Mouse (Mus musculus): ENCODE data around the gene Lcp2. TPM values are rescaled to one million over a fixed set of nuclear protein-coding genes. Genes with fewer than 3 reads are reported as not detected.

Gene Lcp2
- polyA plus RNA-seq, 1 experiment from 2014 or later: 4.7 TPM

- Histone ChIP-seq H3K4me1 (ENCODE audit: control insufficient read depth, insufficient read depth, low read length) (no peaks in the 10 kb centered on the region), H3K9me3 (replicated peaks; ENCODE audit: control insufficient read depth, low read length) (no peaks in the 10 kb centered on the region), H3K36me3 (ENCODE audit: control insufficient read depth, insufficient read depth, low read length) (no peaks in the 10 kb centered on the region), H3K27ac (ENCODE audit: low read length) (no peak overlapping the region), H3K27me3 (ENCODE audit: control insufficient read depth, insufficient read depth, low read length) (no peaks in the 10 kb centered on the region), H3K4me2 (ENCODE audit: low read depth, low read length) (no peak overlapping the region), H3K9ac (ENCODE audit: low read length) (no peak overlapping the region), H3K4me3 (replicated peaks; ENCODE audit: low read length) (no peak overlapping the region)
- no peak for ATAC-seq (ENCODE audit: insufficient read depth, low FRiP score)
- 72% methylated on average over 7 of the region's 7 CpGs for WGBS
Observed at GRCm38 (mm10) chr11:34054031-34054727, 7.5 kb downstream of the Lcp2 start.

GRCm38 (mm10) chr11:34056715-34057114 is 10.0 kb downstream of the Lcp2 start:
- Histone ChIP-seq H3K36me3 (ENCODE audit: control insufficient read depth, insufficient read depth, low read length) (no peaks in the 10 kb centered on the region), H3K9ac (ENCODE audit: low read length) (no peak overlapping the region), H3K9me3 (replicated peaks; ENCODE audit: control insufficient read depth, low read length) (no peaks in the 10 kb centered on the region), H3K4me3 (replicated peaks; ENCODE audit: low read length) (no peak overlapping the region), H3K27me3 (ENCODE audit: control insufficient read depth, insufficient read depth, low read length) (no peaks in the 10 kb centered on the region), H3K4me2 (ENCODE audit: low read depth, low read length) (no peak overlapping the region), H3K27ac (ENCODE audit: low read length) (no peak overlapping the region), H3K4me1 (ENCODE audit: control insufficient read depth, insufficient read depth, low read length) (no peaks in the 10 kb centered on the region)
- 68% methylated on average over 1 of the region's 1 CpGs for WGBS
- no peak for ATAC-seq (ENCODE audit: insufficient read depth, low FRiP score)

GRCm38 (mm10) chr11:34058332-34058731 is 11.6 kb downstream of the Lcp2 start:
- H3K27ac ChIP-seq (ENCODE audit: low read length): no peak overlapping the region
- no peak overlapping the region for H3K9ac ChIP-seq (ENCODE audit: low read length)
- H3K4me1 ChIP-seq (ENCODE audit: control insufficient read depth, insufficient read depth, low read length): no peaks in the 10 kb centered on the region
- no peak overlapping the region for H3K4me2 ChIP-seq (ENCODE audit: low read depth, low read length)
- no peaks in the 10 kb centered on the region for H3K9me3 ChIP-seq (replicated peaks; ENCODE audit: control insufficient read depth, low read length)
- ATAC-seq (ENCODE audit: insufficient read depth, low FRiP score): no peak
- no peaks in the 10 kb centered on the region for H3K27me3 ChIP-seq (ENCODE audit: control insufficient read depth, insufficient read depth, low read length)
- H3K4me3 ChIP-seq (replicated peaks; ENCODE audit: low read length): no peak overlapping the region
- no peaks in the 10 kb centered on the region for H3K36me3 ChIP-seq (ENCODE audit: control insufficient read depth, insufficient read depth, low read length)

- Histone ChIP-seq H3K4me2 (ENCODE audit: low read depth, low read length) (no peak overlapping the region), H3K36me3 (ENCODE audit: control insufficient read depth, insufficient read depth, low read length) (no peaks in the 10 kb centered on the region), H3K9me3 (replicated peaks; ENCODE audit: control insufficient read depth, low read length) (no peaks in the 10 kb centered on the region), H3K9ac (ENCODE audit: low read length) (no peak overlapping the region), H3K4me1 (ENCODE audit: control insufficient read depth, insufficient read depth, low read length) (no peaks in the 10 kb centered on the region), H3K27me3 (ENCODE audit: control insufficient read depth, insufficient read depth, low read length) (no peaks in the 10 kb centered on the region), H3K27ac (ENCODE audit: low read length) (no peak overlapping the region), H3K4me3 (replicated peaks; ENCODE audit: low read length) (no peak overlapping the region)
- 85% methylated on average over 6 of the region's 6 CpGs for WGBS
- no peak for ATAC-seq (ENCODE audit: insufficient read depth, low FRiP score)
Observed at GRCm38 (mm10) chr11:34058960-34059359, 12.2 kb downstream of the Lcp2 start.

GRCm38 (mm10) chr11:34061740-34062139 is 15.0 kb downstream of the Lcp2 start:
- Histone ChIP-seq H3K4me2 (ENCODE audit: low read depth, low read length) (no peak overlapping the region), H3K4me1 (ENCODE audit: control insufficient read depth, insufficient read depth, low read length) (no peaks in the 10 kb centered on the region), H3K4me3 (replicated peaks; ENCODE audit: low read length) (no peak overlapping the region), H3K36me3 (ENCODE audit: control insufficient read depth, insufficient read depth, low read length) (no peaks in the 10 kb centered on the region), H3K9me3 (replicated peaks; ENCODE audit: control insufficient read depth, low read length) (no peaks in the 10 kb centered on the region), H3K9ac (ENCODE audit: low read length) (no peak overlapping the region), H3K27ac (ENCODE audit: low read length) (no peak overlapping the region), H3K27me3 (ENCODE audit: control insufficient read depth, insufficient read depth, low read length) (no peaks in the 10 kb centered on the region)
- ATAC-seq (ENCODE audit: insufficient read depth, low FRiP score): no peak
- WGBS: 30% methylated on average over 6 of the region's 6 CpGs

- Histone ChIP-seq H3K27me3 (ENCODE audit: control insufficient read depth, insufficient read depth, low read length) (no peaks in the 10 kb centered on the region), H3K4me3 (replicated peaks; ENCODE audit: low read length) (no peak overlapping the region), H3K4me1 (ENCODE audit: control insufficient read depth, insufficient read depth, low read length) (no peaks in the 10 kb centered on the region), H3K9ac (ENCODE audit: low read length) (no peak overlapping the region), H3K27ac (ENCODE audit: low read length) (no peak overlapping the region), H3K9me3 (replicated peaks; ENCODE audit: control insufficient read depth, low read length) (no peaks in the 10 kb centered on the region), H3K36me3 (ENCODE audit: control insufficient read depth, insufficient read depth, low read length) (no peaks in the 10 kb centered on the region), H3K4me2 (ENCODE audit: low read depth, low read length) (no peak overlapping the region)
- no peak for ATAC-seq (ENCODE audit: insufficient read depth, low FRiP score)
- 51% methylated on average over 2 of the region's 2 CpGs for WGBS
Observed at GRCm38 (mm10) chr11:34063257-34063656, 16.5 kb downstream of the Lcp2 start.

- Histone ChIP-seq H3K4me2 (ENCODE audit: low read depth, low read length) (no peak overlapping the region), H3K4me1 (ENCODE audit: control insufficient read depth, insufficient read depth, low read length) (no peaks in the 10 kb centered on the region), H3K9ac (ENCODE audit: low read length) (no peak overlapping the region), H3K36me3 (ENCODE audit: control insufficient read depth, insufficient read depth, low read length) (no peaks in the 10 kb centered on the region), H3K4me3 (replicated peaks; ENCODE audit: low read length) (no peak overlapping the region), H3K9me3 (replicated peaks; ENCODE audit: control insufficient read depth, low read length) (no peaks in the 10 kb centered on the region), H3K27ac (ENCODE audit: low read length) (no peak overlapping the region), H3K27me3 (ENCODE audit: control insufficient read depth, insufficient read depth, low read length) (no peaks in the 10 kb centered on the region)
- ATAC-seq (ENCODE audit: insufficient read depth, low FRiP score): no peak; the same call in 1 of the 2 replicates
- WGBS: 55% methylated on average over 5 of the region's 5 CpGs
Observed at GRCm38 (mm10) chr11:34063702-34064485, 17.2 kb downstream of the Lcp2 start.

GRCm38 (mm10) chr11:34070596-34070995 is 23.9 kb downstream of the Lcp2 start:
- Histone ChIP-seq H3K4me1 (ENCODE audit: control insufficient read depth, insufficient read depth, low read length) (peaks cover 14% of the 10 kb centered on the region), H3K36me3 (ENCODE audit: control insufficient read depth, insufficient read depth, low read length) (no peaks in the 10 kb centered on the region), H3K9me3 (replicated peaks; ENCODE audit: control insufficient read depth, low read length) (no peaks in the 10 kb centered on the region)

GRCm38 (mm10) chr11:34072309-34072708 is 25.6 kb downstream of the Lcp2 start:
- Histone ChIP-seq H3K4me3 (replicated peaks; ENCODE audit: low read length) (no peak overlapping the region), H3K9me3 (replicated peaks; ENCODE audit: control insufficient read depth, low read length) (no peaks in the 10 kb centered on the region), H3K27me3 (ENCODE audit: control insufficient read depth, insufficient read depth, low read length) (no peaks in the 10 kb centered on the region), H3K4me2 (ENCODE audit: low read depth, low read length) (no peak overlapping the region), H3K27ac (ENCODE audit: low read length) (peak overlapping the region; percentile 34; the same call in 1 of the 2 replicates), H3K4me1 (ENCODE audit: control insufficient read depth, insufficient read depth, low read length) (peaks cover 14% of the 10 kb centered on the region), H3K36me3 (ENCODE audit: control insufficient read depth, insufficient read depth, low read length) (no peaks in the 10 kb centered on the region), H3K9ac (ENCODE audit: low read length) (no peak overlapping the region)
- 50% methylated on average over 4 of the region's 4 CpGs for WGBS
- ATAC-seq (ENCODE audit: insufficient read depth, low FRiP score): peak; percentile 74

More at GRCm38 (mm10) chr11:34070596-34070995, 23.9 kb downstream of the Lcp2 start:
- Histone ChIP-seq H3K27ac (ENCODE audit: low read length) (no peak overlapping the region), H3K9ac (ENCODE audit: low read length) (no peak overlapping the region), H3K4me3 (replicated peaks; ENCODE audit: low read length) (no peak overlapping the region), H3K4me2 (ENCODE audit: low read depth, low read length) (no peak overlapping the region), H3K27me3 (ENCODE audit: control insufficient read depth, insufficient read depth, low read length) (no peaks in the 10 kb centered on the region)
- no peak for ATAC-seq (ENCODE audit: insufficient read depth, low FRiP score)
